Mouse (Mus musculus) 416B (cell line): ENCODE data around the gene H2-T22.
"Not testable (repeated sequence)": the region's sequence is repeated elsewhere in the genome, so short reads cannot be mapped to it uniquely, and the experiment has no call there.

Experiments
- DNase-seq: peaks from one replicate; pipeline ENCODE4 v3.0.0; 2011; ENCODE audit warnings: low read depth

The H2-T22 gene

GRCm38 (mm10) chr17:36042610-36043169, at the start of gene H2-T22, which contains the start of gene Gm6034:
Gene H2-T22, minus strand, starts transcription at chr17:36042747.
Gene Gm6034, plus strand, starts transcription at chr17:36042961.
- DNase-seq: peak; percentile 99

DNA sequence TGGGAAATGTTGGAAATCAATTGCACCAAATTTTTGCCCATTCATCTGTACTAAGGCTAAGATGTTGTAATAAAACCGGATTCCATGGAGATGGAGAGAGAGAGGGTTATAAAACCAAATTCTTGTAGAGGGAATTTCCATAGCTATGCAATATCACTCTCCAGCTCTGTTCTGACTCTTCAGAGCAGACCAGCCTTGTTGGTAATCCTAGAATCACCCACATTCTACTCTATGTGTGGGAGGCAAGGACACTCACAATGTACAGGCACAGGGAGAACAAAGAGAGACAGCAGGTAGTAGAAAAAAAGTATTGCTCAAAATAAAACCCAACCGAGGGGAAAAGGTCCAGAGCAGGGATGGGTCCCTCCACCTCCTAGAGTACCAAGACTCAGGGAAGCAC, 49.4 kb upstream of the H2-T22 start:
- DNase-seq: not testable (repeated sequence)

DNA sequence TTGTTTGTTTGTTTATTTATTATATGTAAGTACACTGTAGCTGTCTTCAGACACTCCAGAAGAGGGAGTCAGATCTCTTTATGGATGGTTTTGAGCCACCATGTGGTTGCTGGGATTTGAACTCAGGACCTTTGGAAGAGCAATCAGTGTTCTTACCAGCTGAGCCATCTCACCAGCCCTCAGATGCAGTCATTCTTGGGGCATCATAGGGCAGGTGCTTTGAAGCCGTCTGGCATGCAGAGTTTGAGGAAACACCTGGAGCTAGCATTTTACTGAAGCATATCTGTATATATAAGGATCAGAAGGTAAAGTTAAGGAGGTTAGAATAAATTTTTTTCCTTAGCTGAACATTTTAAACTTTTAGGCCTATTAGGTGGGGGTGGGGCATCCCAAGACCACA, 43.4 kb upstream of the H2-T22 start:
- DNase-seq: not testable (repeated sequence)

- DNase-seq: no peak
Measured at GRCm38 (mm10) chr17:36083870-36084451, 41.4 kb upstream of the H2-T22 start.

GRCm38 (mm10) chr17:36083266-36083869, 40.8 kb upstream of the H2-T22 start:
- DNase-seq: no peak

DNA sequence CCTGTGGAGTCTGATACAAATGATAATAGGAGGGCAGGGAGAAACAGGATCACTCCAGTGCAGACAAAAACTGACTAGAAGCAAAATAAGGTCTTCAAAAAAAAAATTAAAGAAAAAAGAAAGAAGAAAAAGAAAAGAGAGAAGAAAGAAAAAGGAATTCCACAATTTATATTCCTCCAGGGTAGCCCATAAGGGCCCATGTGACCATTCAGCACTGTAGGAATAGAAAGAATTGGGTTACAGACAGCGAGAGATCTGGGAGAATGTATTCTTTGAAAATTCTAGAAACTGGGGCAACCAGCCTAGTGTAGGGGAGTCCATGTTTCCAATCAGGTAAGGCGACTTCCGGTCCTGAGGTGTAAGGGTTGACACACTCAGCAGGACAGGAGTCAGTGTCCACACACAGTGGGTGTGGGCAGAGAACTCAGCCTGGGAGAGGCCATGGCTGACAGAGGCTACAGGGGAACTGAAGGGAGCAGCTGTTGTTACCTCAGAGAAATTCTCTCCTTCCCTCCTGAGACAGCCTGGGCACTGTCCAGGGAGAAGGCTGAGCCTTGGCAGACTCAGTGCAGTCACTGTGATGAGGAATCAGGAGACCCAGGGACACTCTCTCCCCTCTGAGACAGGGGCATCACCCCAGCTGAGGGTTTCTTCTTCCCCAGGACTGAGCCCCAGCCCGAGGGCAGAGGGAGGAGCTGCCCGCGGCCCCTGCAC, 40.1 kb upstream of the H2-T22 start:
- not testable (repeated sequence) for DNase-seq

DNA sequence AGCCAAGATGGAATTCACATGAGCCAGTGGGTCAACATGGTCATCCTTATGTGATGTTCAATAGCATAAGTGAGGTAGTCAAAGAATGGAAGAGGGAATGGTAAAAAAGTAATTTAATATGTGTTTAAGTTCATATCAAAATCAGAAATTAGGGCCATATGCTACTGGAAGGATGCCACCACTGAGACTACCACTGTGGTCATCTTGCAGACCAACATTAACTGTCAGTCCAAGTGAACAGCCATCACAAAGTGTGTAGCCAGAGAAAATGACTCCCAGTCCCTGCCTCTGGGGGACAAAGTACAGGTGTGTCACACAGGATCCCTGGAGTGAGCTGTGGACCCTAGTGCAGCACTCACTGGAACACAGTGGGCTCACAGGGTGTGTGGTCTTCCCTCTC, 39.4 kb upstream of the H2-T22 start:
- not testable (repeated sequence) for DNase-seq

GRCm38 (mm10) chr17:36060829-36061228, 18.3 kb upstream of the H2-T22 start:
- peak; percentile 91 for DNase-seq

- DNase-seq: not testable (repeated sequence)
Measured at GRCm38 (mm10) chr17:36058362-36058761, 15.8 kb upstream of the H2-T22 start, which contains the start of gene Gm11127. Gene Gm11127, minus strand, starts transcription at chr17:36058371.

DNA sequence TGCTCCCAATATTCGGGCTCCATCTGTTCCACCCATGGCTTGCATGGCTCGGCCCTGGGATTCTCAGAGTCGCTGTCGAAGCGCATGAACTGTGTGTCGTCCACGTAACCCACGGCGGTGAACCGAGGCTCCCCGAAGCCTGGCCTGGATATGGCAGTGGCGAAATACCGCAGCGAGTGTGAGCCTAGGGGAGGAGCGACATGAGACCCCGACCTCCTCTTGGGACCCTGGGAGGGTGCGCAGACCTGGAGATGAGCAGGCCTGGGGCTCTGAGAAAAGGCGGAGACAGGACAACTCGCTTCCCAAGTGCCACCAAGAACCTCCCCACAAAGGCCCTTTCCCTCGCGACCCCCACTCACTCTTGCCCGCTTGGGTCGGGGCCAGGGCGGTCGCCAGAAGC, 15.4 kb upstream of the H2-T22 start:
- not testable (repeated sequence) for DNase-seq

DNA sequence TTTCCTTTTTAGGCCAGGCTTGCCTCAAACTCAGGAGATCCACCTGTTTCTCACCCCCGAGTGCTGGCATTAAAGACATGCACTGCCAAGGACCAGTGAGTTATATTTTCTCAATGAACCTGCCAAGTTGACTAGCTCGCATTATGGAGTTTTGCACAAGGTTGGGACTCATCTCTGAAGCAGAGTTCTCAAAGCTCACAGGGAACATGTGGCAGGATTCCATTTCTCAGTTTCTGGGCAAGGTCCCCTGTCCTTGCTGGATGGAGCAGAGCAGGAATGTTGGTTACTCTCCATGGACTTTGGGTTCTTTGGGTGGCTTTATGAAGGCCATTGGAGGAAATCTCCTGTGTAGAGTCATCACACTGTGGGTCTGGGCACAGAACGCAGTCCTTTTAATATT, 739 bp upstream of the H2-T22 start:
- DNase-seq: no peak

DNA sequence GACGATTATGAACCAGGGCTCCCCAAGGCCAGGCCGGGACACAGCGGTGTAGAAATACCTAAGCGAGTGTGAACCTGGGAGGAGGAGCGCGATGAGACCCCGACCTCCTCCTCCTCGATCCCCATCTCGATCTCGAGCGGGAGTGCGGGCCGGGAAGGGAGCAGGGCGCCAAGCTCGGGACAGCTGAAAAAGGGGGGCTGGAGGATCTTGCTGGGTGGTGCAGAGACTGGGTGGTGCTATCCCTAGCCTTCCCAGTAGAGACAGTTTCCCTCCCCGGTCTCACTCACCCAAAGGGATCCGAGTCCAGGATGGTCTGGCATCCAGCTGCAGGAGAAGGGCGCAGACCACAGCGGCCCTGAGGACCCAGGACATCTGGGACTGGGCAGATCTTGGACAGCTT, 492 bp downstream of the H2-T22 start:
- not testable (repeated sequence) for DNase-seq

DNA sequence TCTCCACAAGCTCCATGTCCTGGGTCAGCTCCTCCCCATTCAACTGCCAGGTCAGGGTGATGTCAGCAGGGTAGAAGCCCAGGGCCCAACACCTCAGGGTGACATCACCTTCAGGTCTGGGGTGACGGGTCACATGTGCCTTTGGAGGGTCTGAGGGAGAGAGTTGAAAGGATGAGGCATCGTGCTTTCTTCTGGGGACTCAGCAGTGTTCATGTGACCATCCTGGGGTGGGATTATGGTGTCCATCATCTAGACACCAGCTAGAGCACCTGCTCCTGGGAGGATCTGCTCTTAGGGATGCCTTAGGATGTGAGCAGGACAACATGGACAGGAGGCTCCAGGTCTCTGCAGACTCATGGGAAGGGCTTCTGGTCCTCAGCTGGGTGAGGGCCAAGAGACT, 1.9 kb downstream of the H2-T22 start:
- not testable (repeated sequence) for DNase-seq

- not testable (repeated sequence) for DNase-seq
Measured at GRCm38 (mm10) chr17:36036126-36036525, 6.4 kb downstream of the H2-T22 start.

- peak; percentile 81 for DNase-seq
Measured at GRCm38 (mm10) chr17:36035010-36035638, 7.4 kb downstream of the H2-T22 start.

DNA sequence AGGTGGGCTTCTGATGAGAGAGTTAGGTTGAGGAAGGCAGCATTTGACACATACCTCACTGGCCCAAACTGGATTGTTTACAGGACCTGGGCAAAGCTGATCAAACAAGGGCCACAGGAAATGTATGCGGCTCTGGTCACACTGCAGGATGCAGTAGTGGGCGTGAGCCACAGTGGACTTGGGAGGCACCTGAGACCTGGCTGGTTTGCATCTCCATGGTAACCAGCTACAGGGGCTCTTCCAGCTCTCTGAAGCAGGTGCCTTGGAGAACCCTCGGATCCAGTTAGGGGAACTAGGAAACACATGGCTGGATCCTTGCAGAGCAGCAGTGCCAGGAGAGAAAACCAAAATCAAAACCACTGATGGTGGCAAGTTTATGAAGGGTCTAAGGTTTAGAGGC, 8.0 kb downstream of the H2-T22 start:
- DNase-seq: not testable (repeated sequence)

DNA sequence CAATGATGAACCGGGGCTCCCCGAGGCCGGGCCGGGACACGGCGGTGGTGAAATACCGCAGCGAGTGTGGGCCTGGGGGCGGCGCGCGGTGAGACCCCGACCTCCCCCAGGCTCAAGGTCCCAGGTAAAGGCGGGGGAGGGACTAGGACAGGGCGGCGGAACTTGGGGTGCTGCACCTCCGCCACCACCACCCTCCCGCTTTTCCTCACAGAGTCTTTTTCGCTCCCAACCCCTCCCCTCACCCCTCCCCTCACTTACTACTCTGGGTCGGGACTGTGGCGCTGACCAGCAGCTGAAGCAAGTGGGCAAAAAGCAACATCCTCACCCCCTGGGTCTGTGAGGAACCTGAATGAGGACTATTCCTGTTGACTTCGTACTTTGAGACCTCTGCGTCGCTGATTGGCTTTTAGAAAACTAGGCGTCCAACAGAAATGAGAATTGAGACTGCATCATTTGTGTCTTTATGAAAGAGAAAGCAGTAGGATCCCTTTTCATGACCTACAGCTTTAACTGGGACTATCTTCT, 10.1 kb downstream of the H2-T22 start, which contains the start of gene H2-T23:
TSS of gene H2-T23 (minus strand) at position 505 of the 525 bp plus-strand sequence.
- peak; percentile 92 for DNase-seq

DNA sequence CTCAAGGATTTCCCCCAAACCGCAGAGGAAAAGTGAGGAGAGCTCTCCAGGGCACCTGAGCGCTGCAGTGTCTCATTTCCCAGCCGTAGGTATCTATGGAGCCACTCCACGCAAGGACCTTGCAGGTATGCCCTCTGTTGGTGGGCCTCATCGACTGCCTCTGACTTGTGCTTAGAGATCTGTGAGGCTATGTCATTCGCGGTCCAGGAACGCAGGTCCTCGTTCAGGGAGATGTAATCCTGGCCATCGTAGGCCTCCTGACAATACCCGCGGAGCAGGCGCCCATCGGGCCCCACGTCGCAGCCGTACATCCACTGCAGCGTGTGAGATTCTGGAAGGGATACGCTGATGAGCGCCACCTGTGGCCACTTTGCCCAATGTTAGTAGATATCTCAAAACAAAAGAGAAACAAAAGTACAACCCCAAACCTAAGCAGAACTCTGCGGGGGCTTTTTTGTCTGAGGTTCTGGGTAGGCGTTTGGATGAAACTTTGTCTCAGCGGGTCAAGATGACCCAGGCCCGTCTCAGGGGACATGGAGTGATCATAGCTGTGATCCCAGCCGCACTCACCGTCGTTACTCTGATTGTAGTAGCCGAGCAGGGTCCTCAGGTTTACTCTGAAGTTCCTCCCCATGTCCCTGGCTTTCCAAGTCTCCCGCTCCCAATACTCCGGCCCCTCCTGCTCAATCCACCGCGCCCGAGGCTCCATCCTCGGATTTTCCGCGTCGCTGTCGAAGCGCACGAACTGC, 10.8 kb downstream of the H2-T22 start:
- peak; percentile 66 for DNase-seq

- not testable (repeated sequence) for DNase-seq
Measured at GRCm38 (mm10) chr17:36030703-36031582, 11.6 kb downstream of the H2-T22 start.

DNA sequence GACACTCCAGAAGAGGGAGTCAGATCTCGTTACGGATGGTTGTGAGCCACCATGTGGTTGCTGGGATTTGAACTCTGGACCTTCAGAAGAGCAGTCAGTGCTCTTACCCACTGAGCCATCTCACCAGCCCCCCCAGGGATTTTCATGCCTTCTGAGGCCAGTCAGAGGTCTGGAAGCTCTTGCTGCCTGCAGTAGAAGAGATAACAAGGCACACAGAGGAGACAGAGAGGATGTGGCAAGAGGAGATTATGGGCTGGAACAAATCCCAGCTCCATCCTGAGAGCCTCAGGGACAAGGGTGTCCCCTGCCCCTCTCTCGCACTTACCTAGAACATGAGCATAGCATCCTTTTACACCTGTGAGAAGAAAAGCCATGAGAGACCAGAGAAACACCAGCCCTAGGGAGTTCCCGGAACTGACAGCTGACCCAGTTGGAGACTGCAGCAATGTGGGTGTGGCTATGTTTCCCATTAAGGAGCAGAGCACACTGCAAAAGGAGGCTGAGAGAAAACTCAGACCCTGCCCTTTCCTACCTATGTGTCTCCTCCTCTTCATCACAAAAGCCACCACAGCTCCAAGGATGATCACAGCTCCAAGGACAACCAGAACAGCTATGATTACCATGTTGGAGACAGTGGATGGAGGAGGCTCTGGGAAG, 12.4 kb downstream of the H2-T22 start:
- peak; percentile 31 for DNase-seq
